Comparison of ENCODE assay signal across 19 mouse cellular contexts in the genomic region with DNA sequence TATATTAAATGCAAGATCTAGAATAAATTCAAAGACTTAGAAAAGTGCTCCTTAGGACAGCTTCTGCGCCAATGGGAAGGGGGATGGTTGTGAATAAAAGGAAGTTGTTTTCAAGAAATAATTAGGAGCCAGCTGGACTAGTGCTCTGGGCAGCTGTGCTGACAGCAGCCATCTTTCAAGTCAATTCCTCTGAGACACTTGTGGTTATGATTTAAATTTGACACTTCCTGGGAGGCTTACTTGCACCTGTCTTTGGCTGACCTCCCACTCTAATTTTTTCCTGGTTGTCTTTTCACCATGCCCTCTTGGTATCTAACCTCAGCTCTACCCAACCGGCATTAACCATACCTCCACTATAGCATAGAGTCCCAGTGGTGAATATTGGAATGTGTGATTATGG. TPM values are rescaled to one million over a fixed set of nuclear protein-coding genes. Genes with fewer than 3 reads are reported as not detected.
"Had no signal": no experiment of that assay in that cellular context is flagged by ENCODE, and none has a peak within 500 bp of the region (broad histone marks: within the 10 kb centered on the region; RNA-seq: fewer than 3 reads in every experiment).

No protein-coding gene starts in this region.

- H3K36me3 ChIP-seq: midbrain, embryonic 13.5 days; midbrain, embryonic 15.5 days; neural tube, embryonic 13.5 days; stomach, embryonic 15.5 days had no signal

- H3K4me2 ChIP-seq: lung, embryonic 14.5 days; midbrain, embryonic 11.5 days; midbrain, embryonic 13.5 days; midbrain, embryonic 15.5 days; neural tube, embryonic 13.5 days; stomach, embryonic 15.5 days had no signal

- H3K27ac ChIP-seq: liver, embryonic 14.5 days; midbrain, embryonic 13.5 days; midbrain, embryonic 15.5 days; neural tube, embryonic 13.5 days; stomach, embryonic 15.5 days; stomach, postnatal 0 days had no signal

- H3K27me3 ChIP-seq: midbrain, embryonic 13.5 days; midbrain, embryonic 15.5 days; neural tube, embryonic 13.5 days; stomach, embryonic 15.5 days had no signal

- H3K4me1 ChIP-seq: neural tube, embryonic 13.5 days; stomach, embryonic 15.5 days had no signal

- H3K9me3 ChIP-seq: midbrain, embryonic 13.5 days; midbrain, embryonic 15.5 days; neural tube, embryonic 13.5 days; stomach, embryonic 15.5 days had no signal

- ATAC-seq: midbrain, embryonic 13.5 days; midbrain, embryonic 15.5 days had no signal

- H3K4me3 ChIP-seq: midbrain, embryonic 13.5 days; midbrain, embryonic 15.5 days; neural tube, embryonic 13.5 days; stomach, embryonic 15.5 days had no signal

- H3K9ac ChIP-seq: liver, embryonic 14.5 days; lung, embryonic 14.5 days; midbrain, embryonic 13.5 days; midbrain, embryonic 15.5 days; neural tube, embryonic 13.5 days; stomach, embryonic 15.5 days had no signal

- DNase-seq: lung, embryonic 14.5 days; lung, postnatal 10 days; lung, postnatal 4 days; right cerebral cortex, postnatal 14 days; thymus, adult 2 months; thymus, postnatal 25 days; thymus, postnatal 4 days had no signal

RNA-seq across cellular contexts. Expression of a gene that starts 55.0 kb away (rescaled TPM):
- polyA plus RNA-seq: liver, embryonic 14.5 days; liver, embryonic 16.5 days; lung, embryonic 14.5 days; lung, embryonic 16.5 days; spleen, adult 2 months; thymus, adult 2 months; urinary bladder, adult 2 months had no signal

RNA-seq across cellular contexts. Expression of a gene that starts 55.0 kb away (rescaled TPM):
- polyA plus RNA-seq: liver, embryonic 14.5 days; liver, embryonic 16.5 days; lung, embryonic 14.5 days; lung, embryonic 16.5 days; neural tube, embryonic 11.5 days; spleen, adult 2 months; stomach, embryonic 15.5 days; stomach, postnatal 0 days; urinary bladder, adult 2 months had no signal
